Mouse (Mus musculus): ENCODE results near the gene Stx3. TPM values are rescaled to one million over a fixed set of nuclear protein-coding genes. Genes with fewer than 3 reads are reported as not detected.

Gene Stx3
- total RNA-seq (2012; rRNA removed): 21.6 and 34.3 TPM in 2 replicates

- no peak for DNase-seq (ENCODE audit: low read depth, low spot score)
- Histone ChIP-seq H3K27ac (ENCODE audit: insufficient read depth, low read depth, low read length, poor library complexity, severe bottlenecking) (peak within 1 kb of the TSS; percentile 50; the same call in 1 of the 2 replicates), H3K4me1 (ENCODE audit: control insufficient read depth in 2 of 2, insufficient read depth in 2 of 2, low read length in 2 of 2, poor library complexity in 1 of 2) (peaks cover 0 to 15% of the 10 kb centered on the region in 2 experiments; a peak in 3 of 4 replicates), H3K4me3 (ENCODE audit: insufficient read depth in 1 of 2, low read depth in 1 of 2, low read length in 2 of 2, poor library complexity in 1 of 2, severe bottlenecking in 1 of 2) (peak within 1 kb of the TSS; percentile 88 to 96), H3K9me3 (ENCODE audit: control insufficient read depth, insufficient read depth, low read depth, low read length) (no peaks in the 10 kb centered on the region), H3K36me3 (ENCODE audit: control insufficient read depth, insufficient read depth, low read length, poor library complexity, severe bottlenecking) (peaks cover 3% of the 10 kb centered on the region; the same call in 1 of the 2 replicates), H3K9ac (ENCODE audit: insufficient read depth, low read depth, low read length, poor library complexity, severe bottlenecking) (peak within 1 kb of the TSS; percentile 89)
- TF ChIP-seq CHD2 (IDR thresholded peaks at IDR 0.05; ENCODE audit: low read depth, low read length) (no peak), ZC3H11A (IDR thresholded peaks at IDR 0.05; ENCODE audit: borderline replicate concordance, low read depth, low read length) (no peak), ZNF384 (IDR thresholded peaks at IDR 0.05; ENCODE audit: low read depth, low read length) (no peak; the same call in 1 of the 2 replicates), HCFC1 (IDR thresholded peaks at IDR 0.05; ENCODE audit: borderline replicate concordance, insufficient read depth, low read length) (no peak), MAFK (IDR thresholded peaks at IDR 0.05; ENCODE audit: insufficient read depth, low read depth, low read length) (no peak)
- in situ Hi-C loops (cut with MboI; ENCODE audit: low sequenced_read_pairs in 2 of 2, unreplicated experiment in 2 of 2): no loop called here
Measured at GRCm38 (mm10) chr19:11819143-11819700, at the start of gene Stx3. TSS of gene Stx3 (minus strand) at chr19:11819403.

GRCm38 (mm10) chr19:11867837-11868236 is 48.6 kb upstream of the Stx3 start:
- in situ Hi-C loops (cut with MboI; ENCODE audit: low sequenced_read_pairs in 2 of 2, unreplicated experiment in 2 of 2): no loop called here
- TF ChIP-seq HCFC1 (IDR thresholded peaks at IDR 0.05; ENCODE audit: borderline replicate concordance, insufficient read depth, low read length): no peak
- TF ChIP-seq ZC3H11A (IDR thresholded peaks at IDR 0.05; ENCODE audit: borderline replicate concordance, low read depth, low read length): 0 out of 2 replicates have a peak, but pooled peaks have one; percentile 36
- no peak for TF ChIP-seq CHD2 (IDR thresholded peaks at IDR 0.05; ENCODE audit: low read depth, low read length)
- H3K9me3 ChIP-seq (ENCODE audit: control insufficient read depth, insufficient read depth, low read depth, low read length): no peaks in the 10 kb centered on the region
- H3K9ac ChIP-seq (ENCODE audit: insufficient read depth, low read depth, low read length, poor library complexity, severe bottlenecking): no peak overlapping the region
- H3K27ac ChIP-seq (ENCODE audit: insufficient read depth, low read depth, low read length, poor library complexity, severe bottlenecking): no peak overlapping the region
- no peak overlapping the region for H3K4me3 ChIP-seq (ENCODE audit: insufficient read depth in 1 of 2, low read depth in 1 of 2, low read length in 2 of 2, poor library complexity in 1 of 2, severe bottlenecking in 1 of 2)
- H3K36me3 ChIP-seq (ENCODE audit: control insufficient read depth, insufficient read depth, low read length, poor library complexity, severe bottlenecking): no peaks in the 10 kb centered on the region
- DNase-seq (ENCODE audit: low read depth, low spot score): peak; percentile 40
- peaks cover 0 to 4% of the 10 kb centered on the region in 2 experiments; a peak in 1 of 4 replicates for H3K4me1 ChIP-seq (ENCODE audit: control insufficient read depth in 2 of 2, insufficient read depth in 2 of 2, low read length in 2 of 2, poor library complexity in 1 of 2)

- H3K36me3 ChIP-seq (ENCODE audit: control insufficient read depth, insufficient read depth, low read length, poor library complexity, severe bottlenecking): no peaks in the 10 kb centered on the region
- no peak within 1 kb of the TSS for H3K4me3 ChIP-seq (ENCODE audit: insufficient read depth in 1 of 2, low read depth in 1 of 2, low read length in 2 of 2, poor library complexity in 1 of 2, severe bottlenecking in 1 of 2)
- no peaks in the 10 kb centered on the region for H3K4me1 ChIP-seq (ENCODE audit: control insufficient read depth in 2 of 2, insufficient read depth in 2 of 2, low read length in 2 of 2, poor library complexity in 1 of 2)
- H3K9ac ChIP-seq (ENCODE audit: insufficient read depth, low read depth, low read length, poor library complexity, severe bottlenecking): no peak within 1 kb of the TSS
- H3K27ac ChIP-seq (ENCODE audit: insufficient read depth, low read depth, low read length, poor library complexity, severe bottlenecking): no peak within 1 kb of the TSS
- H3K9me3 ChIP-seq (ENCODE audit: control insufficient read depth, insufficient read depth, low read depth, low read length): no peaks in the 10 kb centered on the region
- no peak for DNase-seq (ENCODE audit: low read depth, low spot score)
- TF ChIP-seq CHD2 (IDR thresholded peaks at IDR 0.05; ENCODE audit: low read depth, low read length) (no peak), MAFK (IDR thresholded peaks at IDR 0.05; ENCODE audit: insufficient read depth, low read depth, low read length) (no peak)
- in situ Hi-C loops (cut with MboI; ENCODE audit: low sequenced_read_pairs in 2 of 2, unreplicated experiment in 2 of 2): no loop called here
Measured at GRCm38 (mm10) chr19:11860966-11861365, 41.8 kb upstream of the Stx3 start, which contains the start of gene Olfr1418. TSS of gene Olfr1418 (minus strand) at chr19:11861066.

GRCm38 (mm10) chr19:11856506-11856905 is 37.3 kb upstream of the Stx3 start:
- in situ Hi-C loops (cut with MboI; ENCODE audit: low sequenced_read_pairs in 2 of 2, unreplicated experiment in 2 of 2): no loop called here
- no peak for DNase-seq (ENCODE audit: low read depth, low spot score)

GRCm38 (mm10) chr19:11854821-11855220 is 35.6 kb upstream of the Stx3 start:
- no peak overlapping the region for H3K4me3 ChIP-seq (ENCODE audit: insufficient read depth in 1 of 2, low read depth in 1 of 2, low read length in 2 of 2, poor library complexity in 1 of 2, severe bottlenecking in 1 of 2)
- TF ChIP-seq CHD2 (IDR thresholded peaks at IDR 0.05; ENCODE audit: low read depth, low read length) (no peak), HCFC1 (IDR thresholded peaks at IDR 0.05; ENCODE audit: borderline replicate concordance, insufficient read depth, low read length) (no peak), ZC3H11A (IDR thresholded peaks at IDR 0.05; ENCODE audit: borderline replicate concordance, low read depth, low read length) (no peak), ZNF384 (IDR thresholded peaks at IDR 0.05; ENCODE audit: low read depth, low read length) (no peak), MAFK (IDR thresholded peaks at IDR 0.05; ENCODE audit: insufficient read depth, low read depth, low read length) (no peak)
- H3K4me1 ChIP-seq (ENCODE audit: control insufficient read depth in 2 of 2, insufficient read depth in 2 of 2, low read length in 2 of 2, poor library complexity in 1 of 2): no peaks in the 10 kb centered on the region
- H3K36me3 ChIP-seq (ENCODE audit: control insufficient read depth, insufficient read depth, low read length, poor library complexity, severe bottlenecking): no peaks in the 10 kb centered on the region
- no peak overlapping the region for H3K27ac ChIP-seq (ENCODE audit: insufficient read depth, low read depth, low read length, poor library complexity, severe bottlenecking)
- in situ Hi-C loops (cut with MboI; ENCODE audit: low sequenced_read_pairs in 2 of 2, unreplicated experiment in 2 of 2): no loop called here
- H3K9ac ChIP-seq (ENCODE audit: insufficient read depth, low read depth, low read length, poor library complexity, severe bottlenecking): no peak overlapping the region
- DNase-seq (ENCODE audit: low read depth, low spot score): no peak
- H3K9me3 ChIP-seq (ENCODE audit: control insufficient read depth, insufficient read depth, low read depth, low read length): no peaks in the 10 kb centered on the region

More at GRCm38 (mm10) chr19:11856506-11856905, 37.3 kb upstream of the Stx3 start:
- no peaks in the 10 kb centered on the region for H3K36me3 ChIP-seq (ENCODE audit: control insufficient read depth, insufficient read depth, low read length, poor library complexity, severe bottlenecking)
- no peak overlapping the region for H3K4me3 ChIP-seq (ENCODE audit: insufficient read depth in 1 of 2, low read depth in 1 of 2, low read length in 2 of 2, poor library complexity in 1 of 2, severe bottlenecking in 1 of 2)
- TF ChIP-seq HCFC1 (IDR thresholded peaks at IDR 0.05; ENCODE audit: borderline replicate concordance, insufficient read depth, low read length) (no peak), ZC3H11A (IDR thresholded peaks at IDR 0.05; ENCODE audit: borderline replicate concordance, low read depth, low read length) (no peak), ZNF384 (IDR thresholded peaks at IDR 0.05; ENCODE audit: low read depth, low read length) (no peak)
- no peaks in the 10 kb centered on the region for H3K9me3 ChIP-seq (ENCODE audit: control insufficient read depth, insufficient read depth, low read depth, low read length)
- no peaks in the 10 kb centered on the region for H3K4me1 ChIP-seq (ENCODE audit: control insufficient read depth in 2 of 2, insufficient read depth in 2 of 2, low read length in 2 of 2, poor library complexity in 1 of 2)
- no peak overlapping the region for H3K27ac ChIP-seq (ENCODE audit: insufficient read depth, low read depth, low read length, poor library complexity, severe bottlenecking)
- H3K9ac ChIP-seq (ENCODE audit: insufficient read depth, low read depth, low read length, poor library complexity, severe bottlenecking): no peak overlapping the region
